Mouse (Mus musculus): Measurements from ENCODE around the gene Chmp5.
"Not testable (repeated sequence)": the region's sequence is repeated elsewhere in the genome, so short reads cannot be mapped to it uniquely, and the experiment has no call there.

Gene Chmp5

GRCm38 (mm10) chr4:40948160-40948708 is at the start of gene Chmp5, which contains the start of gene Bag1:
TSS of gene Chmp5 (plus strand) at chr4:40948407.
TSS of gene Bag1 (minus strand) at chr4:40948294.
- peak; percentile 97 for DNase-seq (ENCODE audit: low read depth)

GRCm38 (mm10) chr4:40898476-40899044 is 49.6 kb upstream of the Chmp5 start:
- no peak for DNase-seq (ENCODE audit: low read depth)

GRCm38 (mm10) chr4:40899264-40899663 is 48.9 kb upstream of the Chmp5 start:
- no peak for DNase-seq (ENCODE audit: low read depth)

GRCm38 (mm10) chr4:40900071-40900470 is 48.1 kb upstream of the Chmp5 start:
- no peak for DNase-seq (ENCODE audit: low read depth)

- no peak for DNase-seq (ENCODE audit: low read depth)
Observed at GRCm38 (mm10) chr4:40900612-40901011, 47.6 kb upstream of the Chmp5 start.

- peak; percentile 66 for DNase-seq (ENCODE audit: low read depth)
Observed at GRCm38 (mm10) chr4:40906298-40906697, 41.9 kb upstream of the Chmp5 start.

- peak; percentile 25 for DNase-seq (ENCODE audit: low read depth)
Observed at GRCm38 (mm10) chr4:40908261-40908969, 39.8 kb upstream of the Chmp5 start.

- no peak for DNase-seq (ENCODE audit: low read depth)
Observed at GRCm38 (mm10) chr4:40914287-40914867, 33.8 kb upstream of the Chmp5 start.

GRCm38 (mm10) chr4:40915947-40916346 is 32.3 kb upstream of the Chmp5 start:
- no peak for DNase-seq (ENCODE audit: low read depth)

- no peak for DNase-seq (ENCODE audit: low read depth)
Observed at GRCm38 (mm10) chr4:40916592-40917155, 31.5 kb upstream of the Chmp5 start.

GRCm38 (mm10) chr4:40919785-40920184 is 28.4 kb upstream of the Chmp5 start, which contains the start of gene Spink4:
TSS of gene Spink4 (plus strand) at chr4:40920052.
- DNase-seq (ENCODE audit: low read depth), result no peak

GRCm38 (mm10) chr4:40920576-40920975 is 27.6 kb upstream of the Chmp5 start:
- no peak for DNase-seq (ENCODE audit: low read depth)

- DNase-seq (ENCODE audit: low read depth), result no peak
Observed at GRCm38 (mm10) chr4:40921288-40921687, 26.9 kb upstream of the Chmp5 start.

- no peak for DNase-seq (ENCODE audit: low read depth)
Observed at GRCm38 (mm10) chr4:40923087-40923651, 25.0 kb upstream of the Chmp5 start.

GRCm38 (mm10) chr4:40925568-40925967 is 22.6 kb upstream of the Chmp5 start:
- no peak for DNase-seq (ENCODE audit: low read depth)

GRCm38 (mm10) chr4:40929046-40929445 is 19.2 kb upstream of the Chmp5 start:
- no peak for DNase-seq (ENCODE audit: low read depth)

GRCm38 (mm10) chr4:40933694-40934093 is 14.5 kb upstream of the Chmp5 start:
- DNase-seq (ENCODE audit: low read depth), result no peak

- DNase-seq (ENCODE audit: low read depth), result not testable (repeated sequence)
Observed at GRCm38 (mm10) chr4:40934369-40934768, 13.8 kb upstream of the Chmp5 start.

GRCm38 (mm10) chr4:40936175-40936839 is 11.9 kb upstream of the Chmp5 start:
- no peak for DNase-seq (ENCODE audit: low read depth)

- DNase-seq (ENCODE audit: low read depth), result no peak
Observed at GRCm38 (mm10) chr4:40938793-40939192, 9.4 kb upstream of the Chmp5 start.

- no peak for DNase-seq (ENCODE audit: low read depth)
Observed at GRCm38 (mm10) chr4:40943651-40944050, 4.6 kb upstream of the Chmp5 start.

All from NIH3T3 (cell line).